Mouse (Mus musculus) retina, postnatal 7 days (tissue): Measurements from ENCODE around the gene Xpot.

Experiments
- DNase-seq: peaks from one replicate; pipeline ENCODE4 v3.0.0-alpha.2; 2012; ENCODE audit warnings: low read depth, low spot score

Xpot gene

GRCm38 (mm10) chr10:121626186-121626882 is at the start of gene Xpot:
Xpot (minus strand) TSS chr10:121626332.
- DNase-seq, result peak; percentile 92

- no peak for DNase-seq
Measured at GRCm38 (mm10) chr10:121669103-121669502, 43.0 kb upstream of the Xpot start.

- DNase-seq, result no peak
Measured at GRCm38 (mm10) chr10:121665631-121666145, 39.6 kb upstream of the Xpot start.

- no peak for DNase-seq
Measured at GRCm38 (mm10) chr10:121663599-121663998, 37.5 kb upstream of the Xpot start.

- no peak for DNase-seq
Measured at GRCm38 (mm10) chr10:121662711-121663110, 36.6 kb upstream of the Xpot start.

GRCm38 (mm10) chr10:121655907-121656306 is 29.8 kb upstream of the Xpot start:
- no peak for DNase-seq

GRCm38 (mm10) chr10:121653079-121653478 is 26.9 kb upstream of the Xpot start:
- no peak for DNase-seq

GRCm38 (mm10) chr10:121646294-121646693 is 20.2 kb upstream of the Xpot start:
- DNase-seq, result no peak

- DNase-seq, result no peak
Measured at GRCm38 (mm10) chr10:121642054-121642947, 16.2 kb upstream of the Xpot start.

- no peak for DNase-seq
Measured at GRCm38 (mm10) chr10:121641272-121642053, 15.3 kb upstream of the Xpot start, which contains the start of gene D930020B18Rik. D930020B18Rik (plus strand) TSS chr10:121641588.

- DNase-seq, result no peak
Measured at GRCm38 (mm10) chr10:121640944-121641271, 14.8 kb upstream of the Xpot start.

- peak; percentile 32 for DNase-seq
Measured at GRCm38 (mm10) chr10:121640150-121640930, 14.2 kb upstream of the Xpot start.

GRCm38 (mm10) chr10:121639573-121639972 is 13.4 kb upstream of the Xpot start:
- no peak for DNase-seq

- DNase-seq, result no peak
Measured at GRCm38 (mm10) chr10:121636276-121636675, 10.1 kb upstream of the Xpot start.

GRCm38 (mm10) chr10:121634159-121634558 is 8.0 kb upstream of the Xpot start:
- no peak for DNase-seq

GRCm38 (mm10) chr10:121628561-121629040 is 2.5 kb upstream of the Xpot start:
- no peak for DNase-seq

GRCm38 (mm10) chr10:121627216-121627852 is 1.2 kb upstream of the Xpot start:
- DNase-seq, result no peak

- DNase-seq, result no peak
Measured at GRCm38 (mm10) chr10:121625407-121626185, 536 bp downstream of the Xpot start.

GRCm38 (mm10) chr10:121625006-121625405 is 1.1 kb downstream of the Xpot start:
- DNase-seq, result no peak

GRCm38 (mm10) chr10:121623670-121624069 is 2.5 kb downstream of the Xpot start:
- no peak for DNase-seq
